Mouse (Mus musculus) MEL (cell line): ENCODE results near the gene Zic4. TPM values are rescaled to one million over a fixed set of nuclear protein-coding genes. Genes with fewer than 3 reads are reported as not detected.

ENCODE experiments used
- DNase-seq: peaks from one replicate; pipeline ENCODE4 v3.0.0; 2011; ENCODE audit warnings: low read depth, low spot score
- H3K27ac ChIP-seq: 2 replicates; pipeline ENCODE4 v1.5.1; 2012; ENCODE audit warnings: low read depth, mild to moderate bottlenecking, control low read depth, low read length, moderate library complexity; ENCODE audit not compliant: control insufficient read depth
- H3K27me3 ChIP-seq, 2 experiments: fragments of 150-350 bp in 1 of 2; sonication (generic) in 1 of 2; 2 replicates each; pipeline ENCODE4 v1.6.1; 2012; ENCODE audit warnings: low read length in 2 of 2, mild to moderate bottlenecking in 2 of 2, improper control_type of control experiment in 1 of 2, moderate library complexity in 1 of 2; ENCODE audit not compliant: insufficient read depth in 2 of 2, control insufficient read depth in 1 of 2
- H3K36me3 ChIP-seq, 2 experiments: 2 replicates each; pipeline ENCODE4 v1.6.1; 2012 to 2014; ENCODE audit warnings: low read length in 2 of 2, improper control_type of control experiment in 1 of 2, inconsistent platforms in 1 of 2, mild to moderate bottlenecking in 1 of 2; ENCODE audit not compliant: insufficient read depth in 2 of 2, control insufficient read depth in 1 of 2
- H3K4me1 ChIP-seq, 2 experiments: fragments of 150-350 bp in 1 of 2; sonication (generic) in 1 of 2; 2 replicates each; pipeline ENCODE4 v1.6.1; 2012; ENCODE audit warnings: low read length in 2 of 2, improper control_type of control experiment in 1 of 2, mild to moderate bottlenecking in 1 of 2; ENCODE audit not compliant: insufficient read depth in 2 of 2, control insufficient read depth in 1 of 2
- H3K4me3 ChIP-seq, 2 experiments: fragments of 150-350 bp in 1 of 2; sonication (generic) in 1 of 2; 2 replicates each; pipeline ENCODE4 v1.5.1; 2012; ENCODE audit warnings: low read depth in 2 of 2, low read length in 2 of 2, mild to moderate bottlenecking in 2 of 2, moderate library complexity in 2 of 2, control low read depth in 1 of 2, improper control_type of control experiment in 1 of 2; ENCODE audit not compliant: control insufficient read depth in 1 of 2, insufficient read depth in 1 of 2
- H3K79me2 ChIP-seq: 2 replicates; pipeline ENCODE4 v1.6.1; 2012; ENCODE audit warnings: mild to moderate bottlenecking, low read length, moderate library complexity; ENCODE audit not compliant: control insufficient read depth, poor library complexity, insufficient read depth
- H3K9ac ChIP-seq: 2 replicates; pipeline ENCODE4 v1.6.1; 2012; ENCODE audit warnings: low read depth, mild to moderate bottlenecking, control low read depth, low read length, moderate library complexity; ENCODE audit not compliant: control insufficient read depth, poor library complexity, severe bottlenecking
- H3K9me3 ChIP-seq: fragments of 150-350 bp; sonication (generic); replicated peaks from 2 replicates; pipeline ENCODE4 v1.6.1; 2012; ENCODE audit warnings: mild to moderate bottlenecking, low read length, improper control_type of control experiment, moderate library complexity; ENCODE audit not compliant: insufficient read depth
- BHLHE40 ChIP-seq: IDR thresholded peaks from 2 replicates; pipeline ENCODE4 v1.6.1; 2012; ENCODE audit warnings: low read depth, mild to moderate bottlenecking, inconsistent platforms, low read length, improper control_type of control experiment, borderline replicate concordance
- CHD2 ChIP-seq: IDR thresholded peaks from 2 replicates; pipeline ENCODE4 v1.6.1; 2011; ENCODE audit warnings: low read length, improper control_type of control experiment
- ELF1 ChIP-seq: IDR thresholded peaks from 2 replicates; pipeline ENCODE4 v1.6.1; 2014; ENCODE audit warnings: low read depth, mild to moderate bottlenecking, inconsistent platforms, low read length, improper control_type of control experiment, moderate library complexity
- GATA1 ChIP-seq: IDR thresholded peaks from 2 replicates; pipeline ENCODE4 v1.6.1; 2011; ENCODE audit warnings: low read depth, low read length, improper control_type of control experiment
- HCFC1 ChIP-seq: IDR thresholded peaks from 2 replicates; pipeline ENCODE4 v1.6.1; 2012; ENCODE audit warnings: low read depth, mild to moderate bottlenecking, inconsistent platforms, low read length, improper control_type of control experiment, moderate library complexity
- MAX ChIP-seq: IDR thresholded peaks from 2 replicates; pipeline ENCODE4 v1.6.1; 2011; ENCODE audit warnings: low read length, improper control_type of control experiment
- MAZ ChIP-seq: IDR thresholded peaks from 2 replicates; pipeline ENCODE4 v1.6.1; 2012; ENCODE audit warnings: low read depth, mild to moderate bottlenecking, inconsistent platforms, low read length, improper control_type of control experiment
- MEF2A ChIP-seq: IDR thresholded peaks from 2 replicates; pipeline ENCODE4 v1.6.1; 2014; ENCODE audit warnings: low read depth, mild to moderate bottlenecking, inconsistent platforms, low read length, improper control_type of control experiment; ENCODE audit not compliant: poor library complexity, insufficient replicate concordance, severe bottlenecking; ENCODE audit errors: extremely low read depth
- POLR2A ChIP-seq, 2 experiments: IDR thresholded peaks; 2 replicates each; pipeline ENCODE4 v1.6.1; 2011 to 2012; ENCODE audit warnings: low read length in 2 of 2, mild to moderate bottlenecking in 2 of 2, control low read depth in 1 of 2, improper control_type of control experiment in 1 of 2, low read depth in 1 of 2, moderate library complexity in 1 of 2; ENCODE audit not compliant: control insufficient read depth in 1 of 2, insufficient read depth in 1 of 2, poor library complexity in 1 of 2
- POLR2AphosphoS2 ChIP-seq: IDR thresholded peaks from 2 replicates; pipeline ENCODE4 v1.6.1; 2011; ENCODE audit warnings: low read length, improper control_type of control experiment
- POLR2AphosphoS5 ChIP-seq: IDR thresholded peaks from 2 replicates; pipeline ENCODE4 v1.6.1; 2012; ENCODE audit warnings: low read depth, borderline replicate concordance, mild to moderate bottlenecking, inconsistent platforms, low read length, moderate library complexity, mixed read lengths
- TAL1 ChIP-seq: IDR thresholded peaks from 2 replicates; pipeline ENCODE4 v1.6.1; 2012; ENCODE audit warnings: mild to moderate bottlenecking, inconsistent platforms, low read length, moderate library complexity, mixed read lengths
- TBP ChIP-seq: IDR thresholded peaks from 2 replicates; pipeline ENCODE4 v1.8.0; 2011; ENCODE audit warnings: low read depth, low read length, improper control_type of control experiment
- USF1 ChIP-seq: IDR thresholded peaks from 2 replicates; pipeline ENCODE4 v1.6.1; 2014; ENCODE audit warnings: low read depth, mild to moderate bottlenecking, inconsistent platforms, low read length, improper control_type of control experiment, moderate library complexity
- USF2 ChIP-seq, 2 experiments: IDR thresholded peaks; 2 replicates each; pipeline ENCODE4 v1.6.1; 2011 to 2012; ENCODE audit warnings: improper control_type of control experiment in 2 of 2, low read length in 2 of 2, borderline replicate concordance in 1 of 2, inconsistent platforms in 1 of 2, low read depth in 1 of 2, mild to moderate bottlenecking in 1 of 2; ENCODE audit not compliant: insufficient read depth in 1 of 2
- ZC3H11A ChIP-seq: IDR thresholded peaks from 2 replicates; pipeline ENCODE4 v1.6.1; 2012; ENCODE audit warnings: low read depth, mild to moderate bottlenecking, inconsistent platforms, low read length, improper control_type of control experiment
- ZKSCAN1 ChIP-seq: IDR thresholded peaks from 2 replicates; pipeline ENCODE4 v1.6.1; 2012; ENCODE audit warnings: low read depth, mild to moderate bottlenecking, inconsistent platforms, low read length, improper control_type of control experiment, moderate library complexity
- ZMIZ1 ChIP-seq: IDR thresholded peaks from 2 replicates; pipeline ENCODE4 v1.6.1; 2012; ENCODE audit warnings: low read depth, mild to moderate bottlenecking, inconsistent platforms, low read length, improper control_type of control experiment, moderate library complexity
- ZNF384 ChIP-seq: IDR thresholded peaks from 2 replicates; pipeline ENCODE4 v1.6.1; 2012; ENCODE audit warnings: low read depth, mild to moderate bottlenecking, inconsistent platforms, low read length, improper control_type of control experiment
- polyA plus RNA-seq, 2 experiments: library from polyadenylated mRNA; stranded (reverse) in 1 of 2; unstranded in 1 of 2; fragments of >175 nt in 1 of 2; fragments of >200 nt in 1 of 2; gene quantifications; 2 replicates each; pipeline versions ENCODE4 v1.2.1 to v1.2.4; 2012; ENCODE audit warnings: low replicate concordance in 2 of 2, low read depth in 1 of 2; ENCODE audit not compliant: insufficient read length in 2 of 2, insufficient read depth in 1 of 2, missing spikeins in 1 of 2
- total RNA-seq: library from RNA; depleted of rRNA; stranded (reverse); fragments of 300-350 nt; gene quantifications from 2 replicates; pipeline ENCODE4 v1.2.3, GENCODE M21; 2012

Gene Zic4
- total and polyA plus RNA-seq, 3 experiments: not detected

DNA sequence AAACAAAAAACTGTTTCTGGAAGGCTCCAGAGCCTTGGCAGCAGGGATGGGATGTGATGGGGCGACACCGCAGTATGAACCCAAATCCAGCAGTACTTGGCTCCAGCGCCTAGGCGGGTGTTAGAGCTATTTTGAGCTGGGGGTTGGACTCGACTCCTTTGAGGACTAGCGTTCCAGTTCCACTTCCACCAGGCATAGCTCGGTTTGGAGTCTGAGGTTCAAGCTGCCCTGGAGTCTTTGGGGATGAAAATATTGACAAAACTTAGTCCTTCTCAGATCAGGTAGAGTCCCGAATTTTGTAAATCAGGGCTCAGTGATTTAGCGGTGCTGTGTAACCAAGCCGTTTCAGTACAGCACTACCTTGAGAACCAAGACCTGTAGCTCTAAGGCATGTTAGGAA, 39.3 kb downstream of the Zic4 start:
- H3K9ac ChIP-seq: no peak overlapping the region
- H3K27ac ChIP-seq: no peak overlapping the region
- H3K79me2 ChIP-seq: no peaks in the 10 kb centered on the region
- H3K9me3 ChIP-seq: no peaks in the 10 kb centered on the region
- H3K36me3 ChIP-seq: no peaks in the 10 kb centered on the region
- DNase-seq: no peak
- no peak overlapping the region for H3K4me3 ChIP-seq
- no peaks in the 10 kb centered on the region for H3K4me1 ChIP-seq
- TF ChIP-seq MAZ (no peak), POLR2AphosphoS5 (no peak), MAX (no peak), ZMIZ1 (no peak), CHD2 (no peak), MEF2A (no peak), POLR2AphosphoS2 (no peak), ZKSCAN1 (no peak), ZNF384 (no peak), TBP (no peak), GATA1 (no peak), TAL1 (no peak), HCFC1 (no peak), USF2 (IDR thresholded peaks at IDR 0.05; ENCODE audit: borderline replicate concordance in 1 of 2, insufficient read depth in 1 of 2, low read depth in 1 of 2, low read length in 2 of 2) (no peak), ELF1 (no peak), ZC3H11A (no peak)
- H3K27me3 ChIP-seq: no peaks in the 10 kb centered on the region

DNA sequence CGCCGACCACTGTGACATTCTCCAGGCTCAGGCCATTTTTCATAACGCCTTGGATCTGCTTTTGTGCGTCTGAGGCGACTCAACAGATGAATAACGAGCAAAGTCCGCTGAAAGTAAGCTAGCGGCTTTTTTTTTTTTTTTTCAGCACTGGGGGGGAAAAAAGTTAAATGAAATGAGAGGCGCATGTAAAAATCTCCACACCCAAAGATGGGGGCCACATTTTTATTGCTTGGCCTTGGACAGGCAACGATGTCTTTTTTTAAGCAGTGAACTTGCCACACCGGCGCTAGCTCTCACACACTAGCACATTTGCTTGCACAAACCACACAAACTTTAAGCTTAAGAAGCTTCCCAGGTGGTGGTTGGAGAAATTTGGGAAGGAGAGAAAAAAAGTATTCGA, 42.0 kb downstream of the Zic4 start:
- Histone ChIP-seq H3K4me1 (no peaks in the 10 kb centered on the region), H3K4me3 (no peak overlapping the region), H3K27ac (no peak overlapping the region), H3K79me2 (no peaks in the 10 kb centered on the region)
- DNase-seq: no peak
- TF ChIP-seq BHLHE40 (no peak), USF1 (no peak), POLR2A (IDR thresholded peaks at IDR 0.05; ENCODE audit: control insufficient read depth in 1 of 2, insufficient read depth in 1 of 2, low read depth in 1 of 2, low read length in 2 of 2, poor library complexity in 1 of 2) (no peak), TAL1 (no peak)
- TF ChIP-seq, all 39 proteins: peak for 0
- Histone ChIP-seq H3K9ac (no peak overlapping the region), H3K27me3 (no peaks in the 10 kb centered on the region), H3K9me3 (no peaks in the 10 kb centered on the region), H3K36me3 (no peaks in the 10 kb centered on the region)
